Mouse (Mus musculus): ENCODE data around the gene Foxd2. TPM values are rescaled to one million over a fixed set of nuclear protein-coding genes. Genes with fewer than 3 reads are reported as not detected.

The Foxd2 gene
- total RNA-seq, 2 experiments from 2014 or later: 0.17 to 0.44 TPM

- intact Hi-C loops (cut with DNase I): no loop called here
Measured at GRCm38 (mm10) chr4:114913594-114913962, 4.9 kb upstream of the Foxd2 start.

GRCm38 (mm10) chr4:114912705-114913593, 4.3 kb upstream of the Foxd2 start:
- no peak for DNase-seq (ENCODE audit: low spot score)
- intact Hi-C loops (cut with DNase I): no loop called here

More at GRCm38 (mm10) chr4:114913594-114913962, 4.9 kb upstream of the Foxd2 start:
- no peak for DNase-seq (ENCODE audit: low spot score)

- no peak for DNase-seq (ENCODE audit: low spot score)
- intact Hi-C loops (cut with DNase I): loop anchor here (2.0 to 5.0 kb wide), 2 partner anchors 147 to 243 kb away; partner anchors contain the start of gene Tal1
Measured at GRCm38 (mm10) chr4:114909602-114910484, 1.2 kb upstream of the Foxd2 start.

GRCm38 (mm10) chr4:114907951-114908828, 483 bp downstream of the Foxd2 start:
- intact Hi-C loops (cut with DNase I): loop anchor here (2.0 to 5.0 kb wide), 2 partner anchors 149 to 241 kb away; partner anchors contain the start of gene Tal1
- no peak for DNase-seq (ENCODE audit: low spot score)

GRCm38 (mm10) chr4:114907056-114907917, 1.4 kb downstream of the Foxd2 start:
- intact Hi-C loops (cut with DNase I): loop anchor here (5.0 kb wide), 1 partner anchor 240 kb away; no protein-coding TSS in a partner anchor
- DNase-seq (ENCODE audit: low spot score): no peak

GRCm38 (mm10) chr4:114905969-114906680, 2.5 kb downstream of the Foxd2 start:
- no peak for DNase-seq (ENCODE audit: low spot score)

GRCm38 (mm10) chr4:114905501-114905900, 3.2 kb downstream of the Foxd2 start:
- no peak for DNase-seq (ENCODE audit: low spot score)
- intact Hi-C loops (cut with DNase I): loop anchor here (5.0 kb wide), 1 partner anchor 238 kb away; no protein-coding TSS in a partner anchor

More at GRCm38 (mm10) chr4:114905969-114906680, 2.5 kb downstream of the Foxd2 start:
- intact Hi-C loops (cut with DNase I): loop anchor here (5.0 kb wide), 1 partner anchor 239 kb away; no protein-coding TSS in a partner anchor

- no peak for DNase-seq (ENCODE audit: low spot score)
- intact Hi-C loops (cut with DNase I): no loop called here
Measured at GRCm38 (mm10) chr4:114903422-114903782, 5.3 kb downstream of the Foxd2 start.

- intact Hi-C loops (cut with DNase I): no loop called here
- no peak for DNase-seq (ENCODE audit: low spot score)
Measured at GRCm38 (mm10) chr4:114902641-114903421, 5.8 kb downstream of the Foxd2 start.

GRCm38 (mm10) chr4:114901643-114902351, 6.9 kb downstream of the Foxd2 start:
- intact Hi-C loops (cut with DNase I): no loop called here
- DNase-seq (ENCODE audit: low spot score): no peak

GRCm38 (mm10) chr4:114900866-114901642, 7.6 kb downstream of the Foxd2 start:
- intact Hi-C loops (cut with DNase I): no loop called here

GRCm38 (mm10) chr4:114899885-114900284, 8.8 kb downstream of the Foxd2 start:
- intact Hi-C loops (cut with DNase I): no loop called here
- no peak for DNase-seq (ENCODE audit: low spot score)

More at GRCm38 (mm10) chr4:114900866-114901642, 7.6 kb downstream of the Foxd2 start:
- DNase-seq (ENCODE audit: low spot score): no peak

- intact Hi-C loops (cut with DNase I): no loop called here
Measured at GRCm38 (mm10) chr4:114897853-114898252, 10.8 kb downstream of the Foxd2 start.

GRCm38 (mm10) chr4:114882232-114882631, 26.4 kb downstream of the Foxd2 start:
- intact Hi-C loops (cut with DNase I): no loop called here
- no peak for DNase-seq (ENCODE audit: low spot score)

More at GRCm38 (mm10) chr4:114897853-114898252, 10.8 kb downstream of the Foxd2 start:
- no peak for DNase-seq (ENCODE audit: low spot score)

GRCm38 (mm10) chr4:114876441-114876972, 32.2 kb downstream of the Foxd2 start:
- no peak for DNase-seq (ENCODE audit: low spot score)
- intact Hi-C loops (cut with DNase I): no loop called here
